Comparison of ENCODE assay signal across 8 mouse cellular contexts in the genomic region with DNA sequence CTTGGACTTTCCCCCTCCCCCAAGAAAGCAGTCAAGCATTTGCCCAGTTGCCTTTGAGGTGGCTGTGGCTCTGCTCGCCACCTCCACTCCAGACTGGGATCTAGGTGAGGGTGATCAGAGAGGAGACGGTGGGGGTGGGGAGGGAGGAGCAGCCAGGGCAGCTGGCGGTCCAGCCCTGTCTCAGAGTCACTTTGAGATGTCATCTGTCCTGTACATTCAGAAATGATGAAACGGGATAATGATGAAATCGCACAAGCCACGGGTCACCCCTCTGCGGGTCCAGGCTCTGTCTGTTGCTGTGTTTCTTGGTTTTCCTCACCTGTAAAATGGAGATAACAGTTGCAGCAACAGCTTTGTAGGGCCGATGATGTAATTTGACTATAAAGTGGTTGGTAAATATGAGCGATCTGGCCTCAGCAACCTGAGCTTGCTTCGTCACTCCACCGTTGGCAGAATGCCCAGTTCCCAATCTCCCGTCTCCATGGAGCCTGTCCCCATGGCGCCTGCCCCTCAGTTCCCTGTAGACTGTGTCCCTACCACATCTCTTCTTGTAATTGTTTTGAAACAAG. TPM values are rescaled to one million over a fixed set of nuclear protein-coding genes. Genes with fewer than 3 reads are reported as not detected.
A peak's percentile ranks its signal among the peaks of the same experiment; 100 is the strongest.
DNase-seq lines count a peak whose midpoint lies in the region; ATAC-seq and TF ChIP-seq lines count a peak whose summit lies in the region.

No protein-coding gene starts in this region.

- no peaks in the 10 kb centered on the region for H3K27me3 ChIP-seq in forebrain, embryonic 13.5 days
- no peaks in the 10 kb centered on the region for H3K27me3 ChIP-seq in lung, embryonic 14.5 days (ENCODE audit: insufficient read depth, low read length)

- no peaks in the 10 kb centered on the region for H3K36me3 ChIP-seq in ES-E14 (ENCODE audit: control insufficient read depth, insufficient read depth, low read length, poor library complexity, severe bottlenecking)
- no peaks in the 10 kb centered on the region for H3K36me3 ChIP-seq in forebrain, embryonic 13.5 days (ENCODE audit: poor library complexity, severe bottlenecking)
- no peaks in the 10 kb centered on the region for H3K36me3 ChIP-seq in lung, embryonic 14.5 days (ENCODE audit: insufficient read depth)

- in situ Hi-C loops in ES-E14 (cut with MboI; ENCODE audit: low sequenced_read_pairs in 2 of 2, unreplicated experiment in 2 of 2), result no loop called here

- H3K4me3 ChIP-seq in ES-E14 (ENCODE audit: insufficient read depth in 1 of 2, low read depth in 1 of 2, low read length in 2 of 2, poor library complexity in 1 of 2, severe bottlenecking in 1 of 2), result peak overlapping the region; percentile 8 to 24; a peak in 2 of 4 replicates
- H3K4me3 ChIP-seq in bone marrow, adult 2 months (replicated peaks; ENCODE audit: control insufficient read depth, low read depth, low read length), result no peak overlapping the region
- H3K4me3 ChIP-seq in forebrain, embryonic 13.5 days, result peak overlapping the region; percentile 1; the same call in 1 of the 2 replicates
- peak overlapping the region; percentile 20 for H3K4me3 ChIP-seq in lung, embryonic 14.5 days (ENCODE audit: low read depth, low read length)

- no peak for TF ChIP-seq CTCF in bone marrow, adult 2 months (IDR thresholded peaks at IDR 0.05; ENCODE audit: control insufficient read depth, insufficient read depth, low read length)
- no peak for TF ChIP-seq CTCF in lung, embryonic 14.5 days (IDR thresholded peaks at IDR 0.05; ENCODE audit: low read depth)

- no peaks in the 10 kb centered on the region for H3K9me3 ChIP-seq in ES-E14 (ENCODE audit: control insufficient read depth, insufficient read depth, low read depth, low read length)
- H3K9me3 ChIP-seq in forebrain, embryonic 13.5 days (replicated peaks), result no peaks in the 10 kb centered on the region
- H3K9me3 ChIP-seq in lung, embryonic 14.5 days (ENCODE audit: low read depth, low read length), result no peaks in the 10 kb centered on the region

- H3K4me1 ChIP-seq in ES-E14 (ENCODE audit: control insufficient read depth in 2 of 2, insufficient read depth in 2 of 2, low read length in 2 of 2, poor library complexity in 1 of 2), result peaks cover 0 to 17% of the 10 kb centered on the region in 2 experiments; a peak in 2 of 4 replicates
- H3K4me1 ChIP-seq in bone marrow, adult 2 months (ENCODE audit: control insufficient read depth, insufficient read depth, low read length), result peaks cover 8% of the 10 kb centered on the region
- peaks cover 25% of the 10 kb centered on the region for H3K4me1 ChIP-seq in forebrain, embryonic 13.5 days
- peaks cover 13% of the 10 kb centered on the region for H3K4me1 ChIP-seq in lung, embryonic 14.5 days (ENCODE audit: insufficient read depth)

- TF ChIP-seq POLR2A in bone marrow, adult 2 months (IDR thresholded peaks at IDR 0.05; ENCODE audit: borderline replicate concordance, control insufficient read depth, low read depth, low read length), result no peak

- no peak for DNase-seq in ES-E14 (ENCODE audit: low read depth, low spot score)
- DNase-seq in heart, postnatal 25 days (ENCODE audit: low spot score), result peak; percentile 64
- peak; percentile 83 to 93 for DNase-seq in layer of hippocampus, adult 18-20 months (ENCODE audit: low spot score in 2 of 2)
- peak; percentile 96 for DNase-seq in lung, embryonic 14.5 days
- DNase-seq in retina, embryonic 14.5 days (ENCODE audit: low spot score), result peak; percentile 61

- peak overlapping the region; percentile 52 for H3K9ac ChIP-seq in ES-E14 (ENCODE audit: insufficient read depth, low read depth, low read length, poor library complexity, severe bottlenecking)
- 0 out of 2 replicates have a peak overlapping the region, but pooled peaks have one; percentile 50 for H3K9ac ChIP-seq in forebrain, embryonic 13.5 days
- peak overlapping the region; percentile 45 for H3K9ac ChIP-seq in lung, embryonic 14.5 days

- H3K27ac ChIP-seq in ES-E14 (ENCODE audit: insufficient read depth, low read depth, low read length, poor library complexity, severe bottlenecking), result no peak overlapping the region
- H3K27ac ChIP-seq in bone marrow, adult 2 months (ENCODE audit: control insufficient read depth, insufficient read depth, low read depth, low read length, poor library complexity), result peak overlapping the region; percentile 40
- H3K27ac ChIP-seq in forebrain, embryonic 13.5 days, result peak overlapping the region; percentile 44
- H3K27ac ChIP-seq in lung, embryonic 14.5 days (ENCODE audit: low read depth), result peak overlapping the region; percentile 92

- H3K4me2 ChIP-seq in forebrain, embryonic 13.5 days, result peak overlapping the region; percentile 46
- peak overlapping the region; percentile 62 for H3K4me2 ChIP-seq in lung, embryonic 14.5 days

- ATAC-seq in forebrain, embryonic 13.5 days, result peak; percentile 81
- peak; percentile 80 for ATAC-seq in lung, embryonic 14.5 days (ENCODE audit: insufficient read depth)
- no peak for ATAC-seq in CD4-positive, CD25-positive, alpha-beta regulatory T cell, adult 4 months

- WGBS in bone marrow, adult 2 months, result 15% methylated on average over 13 of the region's 13 CpGs
- 31% methylated on average over 13 of the region's 13 CpGs for WGBS in forebrain, embryonic 13.5 days
- WGBS in lung, embryonic 14.5 days, result 13% methylated on average over 13 of the region's 13 CpGs

- intact Hi-C loops in heart, postnatal 25 days (cut with DNase I), result no loop called here

TF ChIP-seq in ES-E14, 5 proteins besides CTCF, POLR2A, EP300 and RAD21:
- no peak for TF ChIP-seq ZC3H11A (IDR thresholded peaks at IDR 0.05; ENCODE audit: borderline replicate concordance, low read depth, low read length)

RNA-seq across cellular contexts. Expression of a gene that starts 8.1 kb away (rescaled TPM):
- 33.9 and 42.1 TPM in 2 replicates for total RNA-seq in ES-E14 (2012; rRNA removed)
- polyA plus RNA-seq in bone marrow, adult 2 months (2011; ENCODE audit: insufficient read depth, insufficient read length, low replicate concordance, missing spikeins), result 19.2 and 34.2 TPM in 2 replicates
- 69.3 and 71.3 TPM in 2 replicates for polyA plus RNA-seq in forebrain, embryonic 13.5 days (2015; fragmentation: Nextera tagmentation; extraction: Ambion mirVana)
- total RNA-seq in heart, postnatal 25 days (2021), result 10 to 100 TPM; 41.8 to 77.1 TPM
- total RNA-seq in layer of hippocampus, adult 18-20 months (2021), result 10 to 100 TPM; 69.7 to 89.5 TPM
- 3.0 and 3.5 TPM in 2 replicates for polyA plus RNA-seq in lung, embryonic 14.5 days (2014; fragmentation: Nextera tagmentation; extraction: Ambion mirVana)
- polyA plus RNA-seq in CD4-positive, CD25-positive, alpha-beta regulatory T cell, adult 4 months (2017; shearing (Covaris generic)), result 10 to 100 TPM; 16.6 to 32.8 TPM

RNA-seq across cellular contexts. Expression of a gene that starts 59.1 kb away (rescaled TPM):
- 16.3 and 18.8 TPM in 2 replicates for total RNA-seq in ES-E14 (2012; rRNA removed)
- 15.8 and 18.6 TPM in 2 replicates for polyA plus RNA-seq in bone marrow, adult 2 months (2011; ENCODE audit: insufficient read depth, insufficient read length, low replicate concordance, missing spikeins)
- polyA plus RNA-seq in forebrain, embryonic 13.5 days (2015; fragmentation: Nextera tagmentation; extraction: Ambion mirVana), result 42.1 and 43.1 TPM in 2 replicates
- 10 to 100 TPM; 20.5 to 23.1 TPM for total RNA-seq in heart, postnatal 25 days (2021)
- 10 to 100 TPM; 15.4 to 17.9 TPM for total RNA-seq in layer of hippocampus, adult 18-20 months (2021)
- polyA plus RNA-seq in lung, embryonic 14.5 days (2014; fragmentation: Nextera tagmentation; extraction: Ambion mirVana), result 34.7 and 35.3 TPM in 2 replicates
- 10 to 100 TPM; 57.8 to 61.3 TPM for polyA plus RNA-seq in CD4-positive, CD25-positive, alpha-beta regulatory T cell, adult 4 months (2017; shearing (Covaris generic))

RNA-seq across cellular contexts. Expression of a gene that starts 59.4 kb away (rescaled TPM):
- 47.8 and 54.5 TPM in 2 replicates for total RNA-seq in ES-E14 (2012; rRNA removed)
- polyA plus RNA-seq in bone marrow, adult 2 months (2011; ENCODE audit: insufficient read depth, insufficient read length, low replicate concordance, missing spikeins), result 25.2 and 32.9 TPM in 2 replicates
- polyA plus RNA-seq in forebrain, embryonic 13.5 days (2015; fragmentation: Nextera tagmentation; extraction: Ambion mirVana), result 122 TPM in 2 replicates
- 10 to 100 TPM; 62.1 to 67.4 TPM for total RNA-seq in heart, postnatal 25 days (2021)
- 10 to 100 TPM; 66.9 to 73.1 TPM for total RNA-seq in layer of hippocampus, adult 18-20 months (2021)
- 108 and 109 TPM in 2 replicates for polyA plus RNA-seq in lung, embryonic 14.5 days (2014; fragmentation: Nextera tagmentation; extraction: Ambion mirVana)
- polyA plus RNA-seq in CD4-positive, CD25-positive, alpha-beta regulatory T cell, adult 4 months (2017; shearing (Covaris generic)), result 100 to 1,000 TPM in 1 of 2 experiments, 10 to 100 TPM in 1; 82.2 to 102 TPM
